Mouse (Mus musculus) liver, embryonic 16.5 days (tissue): Measurements from ENCODE around the gene Clrn3. TPM values are rescaled to one million over a fixed set of nuclear protein-coding genes. Genes with fewer than 3 reads are reported as not detected.

Experiments
- ATAC-seq: fragments of 200-750 bp; cut with Nextera tagmentation; 2 replicates; pipeline ENCODE4 v1.8.0; 2017; ENCODE audit warnings: low read depth, mild to moderate bottlenecking, moderate number of reproducible peaks, moderate library complexity
- H3K27ac ChIP-seq: fragments of 300-500 bp; sonication (generic); 2 replicates; pipeline ENCODE4 v1.5.1; 2014; ENCODE audit warnings: mild to moderate bottlenecking, low read length
- H3K27me3 ChIP-seq: fragments of 300-500 bp; sonication (generic); 2 replicates; pipeline ENCODE4 v1.6.1; 2014; ENCODE audit warnings: low read depth, low read length, mixed read lengths; ENCODE audit not compliant: control insufficient read depth, insufficient read depth
- H3K36me3 ChIP-seq: fragments of 300-500 bp; sonication (generic); 2 replicates; pipeline ENCODE4 v1.6.1; 2014; ENCODE audit warnings: mild to moderate bottlenecking; ENCODE audit not compliant: control insufficient read depth, insufficient read depth
- H3K4me1 ChIP-seq: fragments of 300-500 bp; sonication (generic); 2 replicates; pipeline ENCODE4 v1.6.1; 2014; ENCODE audit warnings: low read depth, low read length, mixed read lengths; ENCODE audit not compliant: control insufficient read depth
- H3K4me2 ChIP-seq: fragments of 300-500 bp; sonication (generic); 2 replicates; pipeline ENCODE4 v1.6.1; 2014; ENCODE audit warnings: low read depth, low read length, mixed read lengths
- H3K4me3 ChIP-seq: fragments of 300-500 bp; sonication (generic); 2 replicates; pipeline ENCODE4 v1.5.1; 2014; ENCODE audit warnings: low read depth, mild to moderate bottlenecking, low read length
- H3K9ac ChIP-seq: fragments of 300-500 bp; sonication (generic); 2 replicates; pipeline ENCODE4 v1.6.1; 2014; ENCODE audit warnings: low read depth, low read length
- H3K9me3 ChIP-seq: fragments of 300-500 bp; sonication (generic); replicated peaks from 2 replicates; pipeline ENCODE4 v1.6.1; 2016; ENCODE audit warnings: low read length; ENCODE audit not compliant: control insufficient read depth
- WGBS: fragments of 180-500 bp; shearing (Covaris S2); extraction: QIAGEN DNeasy Blood & Tissue Kit; methylation state at CpG from one replicate; pipeline ENCODE4 v1.1.7; 2014; ENCODE audit not compliant: insufficient replicate concordance; 5-methylcytosine and 5-hydroxymethylcytosine counted together
- polyA plus RNA-seq: library from polyadenylated mRNA; unstranded; fragments of >200 nt; fragmentation: Nextera tagmentation; extraction: Ambion mirVana; gene quantifications from 2 replicates; pipeline ENCODE4 v1.2.1, GENCODE M21; 2015

The Clrn3 gene
- polyA plus RNA-seq, 1 experiment from 2014 or later, result 0.13 TPM

- ATAC-seq, result no peak
- Histone ChIP-seq H3K36me3 (no peaks in the 10 kb centered on the region), H3K27me3 (no peaks in the 10 kb centered on the region), H3K4me3 (no peak overlapping the region), H3K27ac (no peak overlapping the region), H3K9ac (no peak overlapping the region), H3K4me1 (no peaks in the 10 kb centered on the region; the same call in 1 of the 2 replicates), H3K9me3 (no peaks in the 10 kb centered on the region), H3K4me2 (no peak overlapping the region)
- 60% methylated on average over 1 of the region's 1 CpGs for WGBS
These were observed 31.8 kb upstream of the Clrn3 start for GRCm38 (mm10) chr7:135560280-135560679.

- Histone ChIP-seq H3K9ac (no peak overlapping the region), H3K36me3 (no peaks in the 10 kb centered on the region), H3K4me1 (no peaks in the 10 kb centered on the region; the same call in 1 of the 2 replicates), H3K4me3 (no peak overlapping the region), H3K4me2 (no peak overlapping the region), H3K27ac (no peak overlapping the region), H3K27me3 (no peaks in the 10 kb centered on the region), H3K9me3 (no peaks in the 10 kb centered on the region)
- 53% methylated on average over 3 of the region's 3 CpGs for WGBS
- ATAC-seq, result no peak
These were observed 28.4 kb upstream of the Clrn3 start for GRCm38 (mm10) chr7:135556663-135557402.

- H3K27ac ChIP-seq, result no peak overlapping the region
These were observed 25.1 kb upstream of the Clrn3 start for GRCm38 (mm10) chr7:135553550-135553949.

GRCm38 (mm10) chr7:135551547-135551946, 23.1 kb upstream of the Clrn3 start:
- H3K4me2 ChIP-seq, result no peak overlapping the region
- H3K9ac ChIP-seq, result no peak overlapping the region
- WGBS, result 76% methylated on average over 1 of the region's 1 CpGs
- ATAC-seq, result no peak
- H3K4me1 ChIP-seq, result no peaks in the 10 kb centered on the region; the same call in 1 of the 2 replicates
- H3K27ac ChIP-seq, result no peak overlapping the region
- H3K27me3 ChIP-seq, result no peaks in the 10 kb centered on the region
- no peak overlapping the region for H3K4me3 ChIP-seq
- no peaks in the 10 kb centered on the region for H3K9me3 ChIP-seq
- H3K36me3 ChIP-seq, result no peaks in the 10 kb centered on the region

More at GRCm38 (mm10) chr7:135553550-135553949, 25.1 kb upstream of the Clrn3 start:
- Histone ChIP-seq H3K36me3 (no peaks in the 10 kb centered on the region), H3K4me2 (no peak overlapping the region), H3K9ac (no peak overlapping the region), H3K4me3 (no peak overlapping the region), H3K4me1 (no peaks in the 10 kb centered on the region; the same call in 1 of the 2 replicates), H3K27me3 (no peaks in the 10 kb centered on the region), H3K9me3 (no peaks in the 10 kb centered on the region)
- ATAC-seq, result no peak
- WGBS, result 36% methylated on average over 3 of the region's 3 CpGs

- Histone ChIP-seq H3K4me3 (no peak overlapping the region), H3K4me2 (no peak overlapping the region), H3K4me1 (no peaks in the 10 kb centered on the region; the same call in 1 of the 2 replicates), H3K27me3 (no peaks in the 10 kb centered on the region), H3K9me3 (no peaks in the 10 kb centered on the region), H3K9ac (no peak overlapping the region), H3K27ac (no peak overlapping the region), H3K36me3 (no peaks in the 10 kb centered on the region)
- 69% methylated on average over 6 of the region's 6 CpGs for WGBS
- ATAC-seq, result no peak
These were observed 20.0 kb upstream of the Clrn3 start for GRCm38 (mm10) chr7:135548434-135548833.

GRCm38 (mm10) chr7:135546530-135546929, 18.1 kb upstream of the Clrn3 start:
- no peak for ATAC-seq
- 47% methylated on average over 5 of the region's 5 CpGs for WGBS
- Histone ChIP-seq H3K4me1 (no peaks in the 10 kb centered on the region; the same call in 1 of the 2 replicates), H3K4me3 (no peak overlapping the region), H3K9ac (no peak overlapping the region), H3K4me2 (no peak overlapping the region), H3K27me3 (no peaks in the 10 kb centered on the region), H3K36me3 (no peaks in the 10 kb centered on the region), H3K9me3 (no peaks in the 10 kb centered on the region), H3K27ac (no peak overlapping the region)

- Histone ChIP-seq H3K9ac (no peak overlapping the region), H3K27me3 (no peaks in the 10 kb centered on the region), H3K36me3 (no peaks in the 10 kb centered on the region), H3K4me2 (no peak overlapping the region), H3K4me1 (no peaks in the 10 kb centered on the region; the same call in 1 of the 2 replicates), H3K9me3 (no peaks in the 10 kb centered on the region), H3K27ac (no peak overlapping the region), H3K4me3 (no peak overlapping the region)
- no peak for ATAC-seq
- 57% methylated on average over 7 of the region's 7 CpGs for WGBS
These were observed 17.5 kb upstream of the Clrn3 start for GRCm38 (mm10) chr7:135545957-135546356.

- H3K4me3 ChIP-seq, result no peak overlapping the region
- H3K27me3 ChIP-seq, result no peaks in the 10 kb centered on the region
- H3K36me3 ChIP-seq, result no peaks in the 10 kb centered on the region
- no peak for ATAC-seq
- no peak overlapping the region for H3K9ac ChIP-seq
- no peaks in the 10 kb centered on the region for H3K9me3 ChIP-seq
- no peak overlapping the region for H3K4me2 ChIP-seq
- 66% methylated on average over 6 of the region's 6 CpGs for WGBS
- no peak overlapping the region for H3K27ac ChIP-seq
- no peaks in the 10 kb centered on the region; the same call in 1 of the 2 replicates for H3K4me1 ChIP-seq
These were observed 15.9 kb upstream of the Clrn3 start for GRCm38 (mm10) chr7:135544321-135544720.

GRCm38 (mm10) chr7:135543033-135543432, 14.6 kb upstream of the Clrn3 start:
- 59% methylated on average over 3 of the region's 3 CpGs for WGBS
- Histone ChIP-seq H3K4me1 (peaks cover 5% of the 10 kb centered on the region), H3K9ac (no peak overlapping the region), H3K9me3 (no peaks in the 10 kb centered on the region), H3K36me3 (no peaks in the 10 kb centered on the region), H3K27me3 (peaks cover 5% of the 10 kb centered on the region; the same call in 1 of the 2 replicates), H3K4me2 (no peak overlapping the region), H3K27ac (no peak overlapping the region), H3K4me3 (no peak overlapping the region)
- ATAC-seq, result no peak
